Mouse (Mus musculus) spleen, adult 2 months (tissue): ENCODE data around the gene Snrpc. TPM values are rescaled to one million over a fixed set of nuclear protein-coding genes. Genes with fewer than 3 reads are reported as not detected.

Experiments used
- DNase-seq, 2 experiments: peaks; one replicate each; pipeline versions ENCODE4 v3.0.0 to v3.0.0-alpha.2; 2012 to 2021; ENCODE audit warnings: low spot score in 2 of 2, low read depth in 1 of 2
- H3K27ac ChIP-seq: fragments of 200-500 bp; 2 replicates; pipeline ENCODE4 v1.5.1; 2012; ENCODE audit warnings: low read length, inconsistent platforms; ENCODE audit not compliant: insufficient read depth
- H3K27me3 ChIP-seq: fragments of 200-500 bp; 2 replicates; pipeline ENCODE4 v1.6.1; 2012; ENCODE audit warnings: mild to moderate bottlenecking, moderate library complexity, low read length, inconsistent platforms; ENCODE audit not compliant: control insufficient read depth, insufficient read depth
- H3K36me3 ChIP-seq: fragments of 200-500 bp; 2 replicates; pipeline ENCODE4 v1.6.1; 2012; ENCODE audit warnings: mild to moderate bottlenecking, low read length, inconsistent platforms; ENCODE audit not compliant: control insufficient read depth, insufficient read depth
- H3K4me1 ChIP-seq: fragments of 200-500 bp; 2 replicates; pipeline ENCODE4 v1.6.1; 2011; ENCODE audit warnings: inconsistent platforms; ENCODE audit not compliant: control insufficient read depth, insufficient read depth, insufficient read length
- H3K4me3 ChIP-seq: fragments of 200-500 bp; 2 replicates; pipeline ENCODE4 v1.5.1; 2011; ENCODE audit warnings: mild to moderate bottlenecking, inconsistent platforms; ENCODE audit not compliant: insufficient read depth, insufficient read length; ENCODE audit errors: extremely low read depth
- CTCF ChIP-seq: fragments of 200-500 bp; IDR thresholded peaks from 2 replicates; pipeline ENCODE4 v1.5.1; 2011; ENCODE audit warnings: mild to moderate bottlenecking, inconsistent platforms; ENCODE audit not compliant: insufficient read depth, insufficient read length, insufficient replicate concordance; ENCODE audit errors: extremely low read depth
- POLR2A ChIP-seq: fragments of 200-500 bp; IDR thresholded peaks from 2 replicates; pipeline ENCODE4 v1.6.1; 2011; ENCODE audit warnings: low read depth, low read length, inconsistent platforms
- WGBS: fragments of 180-500 bp; shearing (Covaris S2); methylation state at CpG from one replicate; pipeline ENCODE4 v1.1.7; 2018; 5-methylcytosine and 5-hydroxymethylcytosine counted together
- polyA plus RNA-seq: library from polyadenylated mRNA; depleted of rRNA; stranded (reverse); fragments of >200 nt; gene quantifications from 2 replicates; pipeline ENCODE4 v1.2.3, GENCODE M21; 2012

The Snrpc gene
- polyA plus RNA-seq, 1 experiment, result 63.5 TPM

GRCm38 (mm10) chr17:27804803-27805770, 32.9 kb upstream of the Snrpc start:
- H3K4me1 ChIP-seq, result peaks cover 5% of the 10 kb centered on the region; the same call in 1 of the 2 replicates
- no peak for DNase-seq

GRCm38 (mm10) chr17:27807542-27808078, 30.3 kb upstream of the Snrpc start:
- Histone ChIP-seq H3K4me3 (no peak overlapping the region), H3K27me3 (no peaks in the 10 kb centered on the region), H3K4me1 (peaks cover 5% of the 10 kb centered on the region; the same call in 1 of the 2 replicates), H3K36me3 (no peaks in the 10 kb centered on the region), H3K27ac (no peak overlapping the region)
- WGBS, result 69% methylated on average over 2 of the region's 2 CpGs
- no peak for DNase-seq
- TF ChIP-seq POLR2A (no peak), CTCF (no peak)

More at GRCm38 (mm10) chr17:27804803-27805770, 32.9 kb upstream of the Snrpc start:
- no peak overlapping the region for H3K27ac ChIP-seq
- H3K27me3 ChIP-seq, result no peaks in the 10 kb centered on the region
- WGBS, result 81% methylated on average over 10 of the region's 10 CpGs
- H3K36me3 ChIP-seq, result no peaks in the 10 kb centered on the region
- no peak for TF ChIP-seq POLR2A
- no peak for TF ChIP-seq CTCF
- no peak overlapping the region for H3K4me3 ChIP-seq

GRCm38 (mm10) chr17:27810569-27811331, 27.2 kb upstream of the Snrpc start:
- no peak for DNase-seq
- 77% methylated on average over 16 of the region's 16 CpGs for WGBS
- Histone ChIP-seq H3K4me3 (no peak overlapping the region), H3K27me3 (no peaks in the 10 kb centered on the region), H3K4me1 (peaks cover 5% of the 10 kb centered on the region; the same call in 1 of the 2 replicates), H3K27ac (no peak overlapping the region), H3K36me3 (no peaks in the 10 kb centered on the region)
- no peak for TF ChIP-seq POLR2A
- no peak for TF ChIP-seq CTCF

- H3K4me3 ChIP-seq, result no peak overlapping the region
- peaks cover 5% of the 10 kb centered on the region; the same call in 1 of the 2 replicates for H3K4me1 ChIP-seq
- no peaks in the 10 kb centered on the region for H3K36me3 ChIP-seq
- 71% methylated on average over 3 of the region's 3 CpGs for WGBS
- DNase-seq, result no peak
- TF ChIP-seq POLR2A (no peak), CTCF (no peak)
- H3K27me3 ChIP-seq, result no peaks in the 10 kb centered on the region
- no peak overlapping the region for H3K27ac ChIP-seq
Measured at GRCm38 (mm10) chr17:27811980-27812379, 26.0 kb upstream of the Snrpc start.

GRCm38 (mm10) chr17:27814606-27815005, 23.3 kb upstream of the Snrpc start:
- peaks cover 11% of the 10 kb centered on the region; the same call in 1 of the 2 replicates for H3K4me1 ChIP-seq

GRCm38 (mm10) chr17:27819011-27819410, 18.9 kb upstream of the Snrpc start:
- Histone ChIP-seq H3K4me3 (peak overlapping the region; percentile 88), H3K4me1 (peaks cover 12% of the 10 kb centered on the region; the same call in 1 of the 2 replicates), H3K27ac (0 out of 2 replicates have a peak overlapping the region, but pooled peaks have one; percentile 83), H3K27me3 (no peaks in the 10 kb centered on the region), H3K36me3 (no peaks in the 10 kb centered on the region)
- no peak for DNase-seq
- TF ChIP-seq CTCF, result no peak
- TF ChIP-seq POLR2A, result no peak
- 28% methylated on average over 7 of the region's 7 CpGs for WGBS

More at GRCm38 (mm10) chr17:27814606-27815005, 23.3 kb upstream of the Snrpc start:
- Histone ChIP-seq H3K27ac (no peak overlapping the region), H3K36me3 (no peaks in the 10 kb centered on the region), H3K27me3 (no peaks in the 10 kb centered on the region), H3K4me3 (no peak overlapping the region)
- no peak for DNase-seq
- TF ChIP-seq POLR2A, result no peak
- TF ChIP-seq CTCF, result no peak
